In the genomic region with DNA sequence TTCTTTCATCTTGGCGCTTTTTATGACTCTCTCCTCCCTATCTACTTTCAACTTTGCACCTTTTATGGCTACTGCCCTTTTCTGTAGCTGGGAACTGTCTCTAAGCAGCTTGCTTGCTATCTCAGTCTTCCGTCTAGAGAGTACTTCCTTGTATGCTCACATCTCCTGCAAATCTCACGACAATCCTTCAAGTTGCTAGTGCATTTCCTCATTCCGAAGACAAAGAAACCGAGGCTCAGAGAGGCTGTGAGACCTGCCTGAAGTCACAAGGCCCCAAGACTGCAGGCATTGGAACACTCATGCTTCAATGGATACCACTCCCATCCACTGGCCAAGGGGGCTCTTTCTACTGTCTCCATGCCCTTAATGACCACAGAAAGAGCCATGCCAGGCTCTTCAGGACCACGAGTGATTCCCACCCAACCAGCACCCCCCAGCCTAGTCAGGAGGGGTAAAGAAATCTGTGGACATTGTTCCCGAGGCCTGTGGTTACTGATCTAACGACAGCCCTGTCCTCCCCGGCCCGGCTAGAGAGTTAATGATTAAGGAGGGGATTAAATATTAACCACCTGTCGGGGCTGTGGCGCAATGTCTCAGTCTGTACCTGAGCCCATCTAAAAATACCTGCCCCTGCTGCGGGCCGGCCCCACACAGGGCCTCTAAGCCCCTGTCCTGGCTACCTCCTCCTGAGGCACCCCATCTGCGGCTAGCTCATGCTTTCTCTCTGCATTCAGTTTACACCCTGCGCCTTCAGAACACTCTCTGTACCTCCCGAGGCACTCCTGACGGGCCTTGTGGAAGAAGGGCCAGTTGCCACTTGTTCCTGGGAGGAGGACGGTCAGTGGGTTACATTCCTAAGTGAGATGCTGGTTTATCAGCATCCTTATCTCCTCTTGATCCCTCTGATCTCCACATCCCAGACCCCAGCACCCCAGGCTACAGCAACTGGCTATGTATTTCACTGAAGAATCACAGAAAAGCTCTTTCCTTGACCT, we compare ENCODE assay signal across 7 mouse cellular contexts. TPM values are rescaled to one million over a fixed set of nuclear protein-coding genes. Genes with fewer than 3 reads are reported as not detected.
DNase-seq lines count a peak whose midpoint lies in the region; ATAC-seq and TF ChIP-seq lines count a peak whose summit lies in the region.

No protein-coding gene starts in this region.

- WGBS in kidney, embryonic 16.5 days = 33% methylated on average over 19 of the region's 19 CpGs
- 42% methylated on average over 19 of the region's 19 CpGs for WGBS in lung, postnatal 0 days
- WGBS in cerebellum, adult 2 months = 73% methylated on average over 19 of the region's 19 CpGs

- no peak for TF ChIP-seq CTCF in lung, postnatal 0 days (IDR thresholded peaks at IDR 0.05)
- TF ChIP-seq CTCF in cerebellum, adult 2 months (IDR thresholded peaks at IDR 0.05; ENCODE audit: borderline replicate concordance, insufficient read depth, low read depth, low read length) = no peak

- no peaks in the 10 kb centered on the region for H3K27me3 ChIP-seq in kidney, embryonic 16.5 days (ENCODE audit: insufficient read depth, low read length)
- H3K27me3 ChIP-seq in lung, postnatal 0 days (replicated peaks; ENCODE audit: insufficient read depth, low read length) = 0 out of 2 replicates have a peak, but pooled peaks cover 3% of the 10 kb centered on the region
- H3K27me3 ChIP-seq in cerebellum, adult 2 months (ENCODE audit: control insufficient read depth, insufficient read depth, low read length) = no peaks in the 10 kb centered on the region

- DNase-seq in testis, postnatal 10 days (ENCODE audit: low spot score) = peak; percentile 38
- no peak for DNase-seq in testis, postnatal 14 days (ENCODE audit: low spot score)
- peak; percentile 63 for DNase-seq in lung, postnatal 0 days (ENCODE audit: low spot score)
- DNase-seq in urinary bladder, postnatal 36 days (ENCODE audit: low spot score in 2 of 2) = peak; percentile 66 to 67
- no peak for DNase-seq in cerebellum, adult 2 months
- no peak for DNase-seq in frontal cortex, postnatal 10 days (ENCODE audit: low spot score in 2 of 2)

- H3K36me3 ChIP-seq in kidney, embryonic 16.5 days (ENCODE audit: insufficient read depth, low read length) = no peaks in the 10 kb centered on the region
- no peaks in the 10 kb centered on the region for H3K36me3 ChIP-seq in lung, postnatal 0 days (ENCODE audit: insufficient read depth, low read length)

- no peaks in the 10 kb centered on the region for H3K9me3 ChIP-seq in kidney, embryonic 16.5 days (ENCODE audit: low read length)
- H3K9me3 ChIP-seq in lung, postnatal 0 days (ENCODE audit: low read length) = no peaks in the 10 kb centered on the region

- TF ChIP-seq POLR2A in cerebellum, adult 2 months (IDR thresholded peaks at IDR 0.05; ENCODE audit: borderline replicate concordance, insufficient read depth, low read length) = no peak

- H3K4me3 ChIP-seq in kidney, embryonic 16.5 days (ENCODE audit: low read length) = no peak overlapping the region
- no peak overlapping the region for H3K4me3 ChIP-seq in lung, postnatal 0 days (ENCODE audit: low read depth, low read length)
- H3K4me3 ChIP-seq in cerebellum, adult 2 months (replicated peaks; ENCODE audit: insufficient read depth, low read depth, low read length) = no peak overlapping the region

- H3K27ac ChIP-seq in kidney, embryonic 16.5 days (ENCODE audit: low read length) = peak overlapping the region; percentile 97
- peak overlapping the region; percentile 34 for H3K27ac ChIP-seq in lung, postnatal 0 days (ENCODE audit: low read length)
- H3K27ac ChIP-seq in cerebellum, adult 2 months (ENCODE audit: insufficient read depth, low read length) = no peak overlapping the region; the same call in 1 of the 2 replicates

- H3K4me2 ChIP-seq in kidney, embryonic 16.5 days (replicated peaks; ENCODE audit: low read depth, low read length) = 0 out of 2 replicates have a peak overlapping the region, but pooled peaks have one; percentile 19
- H3K4me2 ChIP-seq in lung, postnatal 0 days (replicated peaks; ENCODE audit: low read depth, low read length) = no peak overlapping the region

- TF ChIP-seq EP300 in lung, postnatal 0 days (IDR thresholded peaks at IDR 0.05) = no peak

- H3K9ac ChIP-seq in kidney, embryonic 16.5 days (replicated peaks; ENCODE audit: low read length) = peak overlapping the region; percentile 56
- H3K9ac ChIP-seq in lung, postnatal 0 days (replicated peaks; ENCODE audit: low read depth) = no peak overlapping the region

- H3K4me1 ChIP-seq in kidney, embryonic 16.5 days (ENCODE audit: insufficient read depth, low read length) = peaks cover 50% of the 10 kb centered on the region
- H3K4me1 ChIP-seq in lung, postnatal 0 days (ENCODE audit: insufficient read depth, low read depth, low read length) = peaks cover 11% of the 10 kb centered on the region
- no peaks in the 10 kb centered on the region for H3K4me1 ChIP-seq in cerebellum, adult 2 months (ENCODE audit: control insufficient read depth, insufficient read depth, low read length)

- ATAC-seq in kidney, embryonic 16.5 days (ENCODE audit: low FRiP score, low TSS enrichment) = peak; percentile 93
- ATAC-seq in lung, postnatal 0 days = peak; percentile 80

RNA-seq across cellular contexts. Expression of a gene that starts 30.7 kb away (rescaled TPM):
- polyA plus RNA-seq in kidney, embryonic 16.5 days (2015; fragmentation: Nextera tagmentation; extraction: Ambion mirVana) = 9.5 and 11.4 TPM in 2 replicates
- 15.6 and 17.5 TPM in 2 replicates for polyA plus RNA-seq in lung, postnatal 0 days (2015; fragmentation: Nextera tagmentation; extraction: Ambion mirVana)
- 14.2 and 15.9 TPM in 2 replicates for polyA plus RNA-seq in cerebellum, adult 2 months (2012; rRNA removed)

Comparison
In these comparisons a context has a peak if more than half of its experiments do, and no peak if none do; other contexts are left out.
1. DNase-seq: peak in testis, postnatal 10 days (single experiment), lung, postnatal 0 days (single experiment) and urinary bladder, postnatal 36 days (2 of 2); none in testis, postnatal 14 days (single experiment), cerebellum, adult 2 months (0 of 2) and frontal cortex, postnatal 10 days (0 of 2).